Mouse (Mus musculus): ENCODE data around the gene Ttc28. TPM values are rescaled to one million over a fixed set of nuclear protein-coding genes. Genes with fewer than 3 reads are reported as not detected.

The Ttc28 gene
- polyA plus RNA-seq, 1 experiment = 6.7 TPM

DNA sequence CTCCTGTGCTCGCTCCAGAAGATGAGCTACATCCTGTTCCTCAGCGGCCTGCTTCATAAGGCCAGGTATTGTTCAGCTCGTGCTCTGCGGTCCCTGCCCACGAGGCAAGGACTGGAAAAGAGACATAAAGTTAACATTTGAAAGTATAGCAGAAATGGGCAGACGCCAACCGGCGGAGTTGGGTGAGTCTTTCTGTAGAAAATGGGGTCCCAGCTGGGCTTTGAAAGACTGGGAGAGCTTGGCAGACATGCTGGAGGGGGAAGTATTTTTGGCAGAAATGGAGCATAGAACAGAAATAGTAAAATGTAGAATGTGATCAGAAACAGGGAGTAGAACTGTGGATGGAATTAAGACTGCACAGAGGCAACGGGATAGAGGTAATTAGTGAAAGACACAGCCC is 149.3 kb downstream of the Ttc28 start:
- no peak for TF ChIP-seq GATA1 (IDR thresholded peaks at IDR 0.05; ENCODE audit: borderline replicate concordance, low read length)
- TF ChIP-seq FLI1 (IDR thresholded peaks at IDR 0.05; ENCODE audit: low read length) = no peak
- peaks cover 12% of the 10 kb centered on the region; the same call in 1 of the 2 replicates for H3K4me1 ChIP-seq

GRCm38 (mm10) chr5:111032687-111033295 is 153.2 kb downstream of the Ttc28 start:
- Histone ChIP-seq H3K4me1 (peaks cover 18% of the 10 kb centered on the region; the same call in 1 of the 2 replicates), H3K36me3 (replicated peaks; ENCODE audit: low read length) (no peaks in the 10 kb centered on the region), H3K9me3 (peaks cover 13% of the 10 kb centered on the region; the same call in 1 of the 2 replicates), H3K27me3 (replicated peaks) (peaks cover 14% of the 10 kb centered on the region), H3K4me3 (replicated peaks) (no peak overlapping the region)
- TF ChIP-seq GATA1 (IDR thresholded peaks at IDR 0.05; ENCODE audit: borderline replicate concordance, low read length) (no peak), FLI1 (IDR thresholded peaks at IDR 0.05; ENCODE audit: low read length) (no peak)

More for the DNA sequence above, 149.3 kb downstream of the Ttc28 start:
- Histone ChIP-seq H3K27me3 (replicated peaks) (peaks cover 26% of the 10 kb centered on the region), H3K9me3 (peaks cover 5% of the 10 kb centered on the region; the same call in 1 of the 2 replicates), H3K36me3 (replicated peaks; ENCODE audit: low read length) (no peaks in the 10 kb centered on the region), H3K4me3 (replicated peaks) (no peak overlapping the region)

- peaks cover 13% of the 10 kb centered on the region; the same call in 1 of the 2 replicates for H3K9me3 ChIP-seq
- H3K27me3 ChIP-seq (replicated peaks) = peaks cover 16% of the 10 kb centered on the region
- no peak for TF ChIP-seq FLI1 (IDR thresholded peaks at IDR 0.05; ENCODE audit: low read length)
- no peak for TF ChIP-seq GATA1 (IDR thresholded peaks at IDR 0.05; ENCODE audit: borderline replicate concordance, low read length)
- H3K4me1 ChIP-seq = peaks cover 18% of the 10 kb centered on the region; the same call in 1 of the 2 replicates
- H3K4me3 ChIP-seq (replicated peaks) = no peak overlapping the region
- H3K36me3 ChIP-seq (replicated peaks; ENCODE audit: low read length) = no peaks in the 10 kb centered on the region
Observed at GRCm38 (mm10) chr5:111033489-111033888, 153.9 kb downstream of the Ttc28 start.

GRCm38 (mm10) chr5:111037123-111037748 is 157.6 kb downstream of the Ttc28 start:
- Histone ChIP-seq H3K4me1 (peaks cover 20% of the 10 kb centered on the region; the same call in 1 of the 2 replicates), H3K4me3 (replicated peaks) (no peak overlapping the region), H3K36me3 (replicated peaks; ENCODE audit: low read length) (no peaks in the 10 kb centered on the region), H3K27me3 (replicated peaks) (peaks cover 18% of the 10 kb centered on the region), H3K9me3 (0 out of 2 replicates have a peak, but pooled peaks cover 7% of the 10 kb centered on the region)
- TF ChIP-seq FLI1 (IDR thresholded peaks at IDR 0.05; ENCODE audit: low read length) = no peak
- no peak for TF ChIP-seq GATA1 (IDR thresholded peaks at IDR 0.05; ENCODE audit: borderline replicate concordance, low read length)

DNA sequence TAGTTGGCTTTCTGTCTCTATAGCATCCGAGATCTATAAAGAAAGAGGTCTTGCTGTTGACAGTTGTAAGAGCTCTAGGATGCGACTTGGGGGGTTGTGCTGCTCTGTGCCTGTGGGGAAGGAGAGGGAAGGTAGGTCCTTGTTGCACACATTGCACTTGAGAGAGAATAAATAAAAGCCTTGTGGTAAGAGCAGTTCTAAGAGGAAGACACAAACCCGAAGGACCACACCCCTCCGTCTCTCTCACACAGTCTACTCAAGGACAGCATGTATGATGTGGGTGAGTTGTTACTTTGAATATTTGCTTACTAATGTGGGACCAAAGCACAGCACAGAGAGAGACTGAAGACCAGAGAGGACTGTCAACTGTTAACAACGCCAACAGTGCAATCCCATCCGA is 160.2 kb downstream of the Ttc28 start:
- Histone ChIP-seq H3K4me1 (peaks cover 18% of the 10 kb centered on the region), H3K36me3 (replicated peaks; ENCODE audit: low read length) (no peaks in the 10 kb centered on the region), H3K27me3 (replicated peaks) (peaks cover 20% of the 10 kb centered on the region), H3K9me3 (0 out of 2 replicates have a peak, but pooled peaks cover 2% of the 10 kb centered on the region), H3K4me3 (replicated peaks) (no peak overlapping the region)
- TF ChIP-seq GATA1 (IDR thresholded peaks at IDR 0.05; ENCODE audit: borderline replicate concordance, low read length) = no peak
- TF ChIP-seq FLI1 (IDR thresholded peaks at IDR 0.05; ENCODE audit: low read length) = no peak

DNA sequence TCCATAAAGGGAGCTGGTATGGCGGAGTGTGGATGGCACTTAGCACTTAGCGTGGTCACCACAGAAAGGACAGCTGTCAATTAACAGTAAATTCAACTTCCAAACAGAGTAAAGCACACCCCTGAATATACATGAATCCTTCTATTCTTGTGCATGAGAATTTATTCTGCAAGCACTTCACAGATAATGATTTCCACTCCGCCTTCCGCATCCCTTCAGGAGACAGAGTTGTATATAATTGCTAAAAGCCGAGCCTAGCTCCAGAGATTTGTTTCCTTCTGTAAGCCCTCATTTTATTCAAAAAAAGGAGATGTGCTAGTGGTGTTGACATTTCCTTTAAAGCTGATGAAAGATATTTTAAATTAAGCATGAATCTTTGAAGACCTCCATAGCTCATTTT is 162.3 kb downstream of the Ttc28 start:
- Histone ChIP-seq H3K4me1 (peaks cover 13% of the 10 kb centered on the region), H3K27me3 (replicated peaks) (peaks cover 24% of the 10 kb centered on the region), H3K36me3 (replicated peaks; ENCODE audit: low read length) (no peaks in the 10 kb centered on the region), H3K4me3 (replicated peaks) (no peak overlapping the region), H3K9me3 (no peaks in the 10 kb centered on the region)
- TF ChIP-seq FLI1 (IDR thresholded peaks at IDR 0.05; ENCODE audit: low read length) (no peak), GATA1 (IDR thresholded peaks at IDR 0.05; ENCODE audit: borderline replicate concordance, low read length) (no peak)

DNA sequence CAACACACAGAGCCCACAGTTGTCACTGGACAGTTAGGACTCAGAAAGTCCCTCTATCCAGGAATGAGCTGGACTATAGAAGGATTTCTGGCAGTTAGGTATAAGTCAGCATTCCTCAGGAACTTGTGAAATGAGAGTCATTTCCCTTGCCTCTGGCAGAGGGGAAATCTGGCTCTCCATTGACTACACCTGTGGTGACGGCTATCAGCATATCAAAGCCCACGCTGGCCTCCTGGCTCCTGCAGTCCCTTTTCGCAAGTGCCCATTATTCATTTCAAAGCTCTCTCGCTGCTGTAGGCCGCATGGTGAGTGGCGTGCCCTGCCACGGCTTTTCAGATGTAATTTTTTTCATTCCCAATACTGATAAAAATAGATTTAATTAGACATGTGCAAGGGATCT is 164.6 kb downstream of the Ttc28 start:
- no peaks in the 10 kb centered on the region for H3K9me3 ChIP-seq
- H3K36me3 ChIP-seq (replicated peaks; ENCODE audit: low read length) = no peaks in the 10 kb centered on the region
- TF ChIP-seq FLI1 (IDR thresholded peaks at IDR 0.05; ENCODE audit: low read length) (no peak), GATA1 (IDR thresholded peaks at IDR 0.05; ENCODE audit: borderline replicate concordance, low read length) (no peak)
- H3K4me1 ChIP-seq = peaks cover 18% of the 10 kb centered on the region
- no peak overlapping the region for H3K4me3 ChIP-seq (replicated peaks)
- H3K27me3 ChIP-seq (replicated peaks) = peaks cover 24% of the 10 kb centered on the region

DNA sequence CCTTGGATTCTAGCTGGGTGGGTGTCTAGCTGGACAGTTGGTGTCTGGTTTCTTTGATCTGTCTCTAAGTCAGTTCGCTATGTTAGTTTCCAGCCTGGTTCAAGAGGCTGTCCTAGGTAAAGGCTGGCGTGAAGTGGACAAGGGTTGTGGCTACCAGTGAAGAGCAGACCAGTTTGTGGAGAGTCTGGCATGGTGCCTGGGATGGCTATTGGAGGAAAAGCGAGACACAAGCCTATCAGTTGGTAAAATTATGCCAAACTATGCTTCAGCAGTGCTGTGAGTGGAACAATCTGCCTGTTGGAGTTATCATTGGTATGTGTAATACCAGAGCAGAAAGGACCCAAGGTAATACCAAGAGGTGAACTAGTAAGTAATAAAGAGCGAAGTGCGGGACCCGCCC is 166.8 kb downstream of the Ttc28 start:
- H3K4me1 ChIP-seq = peaks cover 17% of the 10 kb centered on the region
- peaks cover 13% of the 10 kb centered on the region for H3K27me3 ChIP-seq (replicated peaks)
- no peaks in the 10 kb centered on the region for H3K36me3 ChIP-seq (replicated peaks; ENCODE audit: low read length)
- no peak overlapping the region for H3K4me3 ChIP-seq (replicated peaks)
- no peaks in the 10 kb centered on the region for H3K9me3 ChIP-seq
- TF ChIP-seq GATA1 (IDR thresholded peaks at IDR 0.05; ENCODE audit: borderline replicate concordance, low read length) (no peak), FLI1 (IDR thresholded peaks at IDR 0.05; ENCODE audit: low read length) (no peak)

GRCm38 (mm10) chr5:111046841-111047476 is 167.4 kb downstream of the Ttc28 start:
- Histone ChIP-seq H3K4me3 (replicated peaks) (no peak overlapping the region), H3K9me3 (no peaks in the 10 kb centered on the region), H3K4me1 (peaks cover 17% of the 10 kb centered on the region), H3K27me3 (replicated peaks) (peaks cover 11% of the 10 kb centered on the region), H3K36me3 (replicated peaks; ENCODE audit: low read length) (no peaks in the 10 kb centered on the region)
- TF ChIP-seq FLI1 (IDR thresholded peaks at IDR 0.05; ENCODE audit: low read length) = no peak
- no peak for TF ChIP-seq GATA1 (IDR thresholded peaks at IDR 0.05; ENCODE audit: borderline replicate concordance, low read length)

DNA sequence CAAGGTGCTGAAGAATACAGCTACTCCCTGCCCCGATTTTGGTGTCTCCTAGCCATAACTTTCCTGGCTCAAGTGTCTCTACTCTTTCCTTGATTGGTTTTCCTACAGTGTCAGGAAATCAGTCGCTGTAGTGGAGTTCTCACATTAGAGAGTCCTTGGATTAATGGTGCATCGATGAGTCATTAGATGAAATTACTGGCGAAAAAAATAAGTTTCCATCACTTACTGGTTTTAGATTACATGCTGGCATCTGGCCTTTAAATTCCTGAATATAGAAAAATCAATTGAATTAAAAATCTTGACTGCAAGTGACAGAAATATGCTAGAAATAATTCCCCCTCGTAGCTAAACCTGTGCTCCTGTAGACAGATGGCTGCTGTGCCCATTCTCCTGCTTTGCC is 168.4 kb downstream of the Ttc28 start:
- Histone ChIP-seq H3K4me3 (replicated peaks) (no peak overlapping the region), H3K36me3 (replicated peaks; ENCODE audit: low read length) (no peaks in the 10 kb centered on the region), H3K9me3 (no peaks in the 10 kb centered on the region), H3K4me1 (peaks cover 21% of the 10 kb centered on the region), H3K27me3 (replicated peaks) (peaks cover 9% of the 10 kb centered on the region)
- no peak for TF ChIP-seq FLI1 (IDR thresholded peaks at IDR 0.05; ENCODE audit: low read length)
- TF ChIP-seq GATA1 (IDR thresholded peaks at IDR 0.05; ENCODE audit: borderline replicate concordance, low read length) = no peak
